In genomic region chr15:26040567-26040966, GRCm38 (mm10) we compare ENCODE assay signal across 35 mouse cellular contexts.
"Had no signal": no experiment of that assay in that cellular context is flagged by ENCODE, and none has a peak within 500 bp of the region (broad histone marks: within the 10 kb centered on the region; RNA-seq: fewer than 3 reads in every experiment).

No protein-coding gene starts in this region.

- H3K9ac ChIP-seq: heart, embryonic 12.5 days; heart, embryonic 13.5 days; heart, embryonic 15.5 days; hindbrain, embryonic 12.5 days; hindbrain, embryonic 13.5 days; hindbrain, embryonic 14.5 days; hindbrain, embryonic 15.5 days; intestine, embryonic 15.5 days; kidney, embryonic 15.5 days had no signal

- H3K27me3 ChIP-seq: heart, embryonic 12.5 days; heart, embryonic 13.5 days; heart, embryonic 15.5 days; hindbrain, embryonic 12.5 days; hindbrain, embryonic 13.5 days; hindbrain, embryonic 15.5 days; intestine, embryonic 15.5 days; kidney, embryonic 15.5 days had no signal

- ATAC-seq: hindbrain, embryonic 16.5 days; hindbrain, postnatal 0 days; inflammation-experienced regulatory T-cells, adult 6 months; intestine, embryonic 15.5 days; intestine, embryonic 16.5 days had no signal

- H3K4me2 ChIP-seq: heart, embryonic 11.5 days; heart, embryonic 12.5 days; heart, embryonic 13.5 days; heart, embryonic 15.5 days; hindbrain, embryonic 12.5 days; hindbrain, embryonic 13.5 days; hindbrain, embryonic 14.5 days; hindbrain, embryonic 15.5 days; intestine, embryonic 15.5 days; kidney, embryonic 15.5 days had no signal

- H3K27ac ChIP-seq: heart, embryonic 10.5 days; heart, embryonic 13.5 days; heart, embryonic 15.5 days; hindbrain, embryonic 10.5 days; hindbrain, embryonic 12.5 days; hindbrain, embryonic 13.5 days; hindbrain, embryonic 14.5 days; hindbrain, embryonic 15.5 days; hindbrain, postnatal 0 days; intestine, embryonic 15.5 days; kidney, embryonic 15.5 days; kidney, postnatal 0 days; layer of hippocampus, adult 2 months; left cerebral cortex, adult 2 months had no signal

- H3K9me3 ChIP-seq: heart, embryonic 10.5 days; heart, embryonic 13.5 days; heart, embryonic 15.5 days; hindbrain, embryonic 10.5 days; hindbrain, embryonic 15.5 days; intestine, embryonic 15.5 days; kidney, embryonic 15.5 days had no signal

- DNase-seq: heart, postnatal 10 days; heart, postnatal 14 days; heart, postnatal 36 days; heart, postnatal 4 days; kidney, adult 11 months; kidney, adult 18-20 months; kidney, adult 2 months; kidney, adult 8-10 months; kidney, adult 9 months; kidney, postnatal 10 days; kidney, postnatal 14 days; kidney, postnatal 25 days; kidney, postnatal 36 days; kidney, postnatal 4 days; layer of hippocampus, adult 9-11 months; layer of hippocampus, postnatal 36 days had no signal

- H3K4me3 ChIP-seq: heart, embryonic 10.5 days; heart, embryonic 12.5 days; heart, embryonic 13.5 days; heart, embryonic 15.5 days; hindbrain, embryonic 10.5 days; hindbrain, embryonic 12.5 days; hindbrain, embryonic 13.5 days; hindbrain, embryonic 15.5 days; intestine, embryonic 15.5 days; kidney, embryonic 15.5 days; layer of hippocampus, adult 2 months; left cerebral cortex, adult 2 months had no signal

- H3K4me1 ChIP-seq: heart, embryonic 10.5 days; heart, embryonic 12.5 days; heart, embryonic 13.5 days; heart, embryonic 15.5 days; hindbrain, embryonic 10.5 days; hindbrain, embryonic 12.5 days; hindbrain, embryonic 13.5 days; hindbrain, embryonic 15.5 days; intestine, embryonic 15.5 days; kidney, embryonic 15.5 days had no signal

- H3K36me3 ChIP-seq: heart, embryonic 10.5 days; heart, embryonic 12.5 days; heart, embryonic 13.5 days; heart, embryonic 15.5 days; hindbrain, embryonic 10.5 days; hindbrain, embryonic 12.5 days; hindbrain, embryonic 13.5 days; hindbrain, embryonic 15.5 days; intestine, embryonic 15.5 days; kidney, embryonic 15.5 days had no signal
